Mouse (Mus musculus) T-helper 1 cell (primary cell): Measurements from ENCODE around the gene Olfr288.

Source experiments
- in situ Hi-C: fragments of 300-600 bp; cut with MboI, MseI; formaldehyde crosslinking; loops from one replicate; pipeline ENCODE4 v1.15.1; 2025; ENCODE audit warnings: high pct_unique_total_duplicates

Olfr288 gene

GRCm38 (mm10) chr15:98166963-98167644 is 28.2 kb downstream of the Olfr288 start, which contains the start of gene Ccdc184:
Ccdc184 (plus strand) TSS chr15:98167158.
- in situ Hi-C loops: no loop called here

GRCm38 (mm10) chr15:98165525-98165924 is 29.8 kb downstream of the Olfr288 start, which contains the start of gene Asb8:
Asb8 (minus strand) TSS chr15:98165625.
- in situ Hi-C loops: no loop called here

DNA sequence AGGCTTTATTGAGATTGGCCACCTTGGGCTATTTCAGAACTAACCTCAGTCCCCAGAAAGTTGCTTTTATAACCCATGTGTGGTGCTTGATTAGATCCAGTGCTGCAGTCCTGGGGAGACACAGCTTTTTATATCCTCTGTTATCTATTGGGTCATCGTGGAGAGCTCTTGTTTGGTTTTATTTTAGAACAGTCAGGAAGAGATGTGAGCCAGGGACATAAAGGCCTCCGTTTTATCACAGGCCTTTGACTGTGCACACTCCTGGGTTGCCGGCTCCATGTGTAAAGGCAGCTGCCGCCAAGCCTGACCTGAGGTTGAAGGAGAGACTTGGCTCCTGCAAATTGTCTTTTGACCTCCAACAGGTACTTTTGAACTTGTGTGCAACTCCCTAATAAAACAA is 32.8 kb downstream of the Olfr288 start:
- in situ Hi-C loops: no loop called here

DNA sequence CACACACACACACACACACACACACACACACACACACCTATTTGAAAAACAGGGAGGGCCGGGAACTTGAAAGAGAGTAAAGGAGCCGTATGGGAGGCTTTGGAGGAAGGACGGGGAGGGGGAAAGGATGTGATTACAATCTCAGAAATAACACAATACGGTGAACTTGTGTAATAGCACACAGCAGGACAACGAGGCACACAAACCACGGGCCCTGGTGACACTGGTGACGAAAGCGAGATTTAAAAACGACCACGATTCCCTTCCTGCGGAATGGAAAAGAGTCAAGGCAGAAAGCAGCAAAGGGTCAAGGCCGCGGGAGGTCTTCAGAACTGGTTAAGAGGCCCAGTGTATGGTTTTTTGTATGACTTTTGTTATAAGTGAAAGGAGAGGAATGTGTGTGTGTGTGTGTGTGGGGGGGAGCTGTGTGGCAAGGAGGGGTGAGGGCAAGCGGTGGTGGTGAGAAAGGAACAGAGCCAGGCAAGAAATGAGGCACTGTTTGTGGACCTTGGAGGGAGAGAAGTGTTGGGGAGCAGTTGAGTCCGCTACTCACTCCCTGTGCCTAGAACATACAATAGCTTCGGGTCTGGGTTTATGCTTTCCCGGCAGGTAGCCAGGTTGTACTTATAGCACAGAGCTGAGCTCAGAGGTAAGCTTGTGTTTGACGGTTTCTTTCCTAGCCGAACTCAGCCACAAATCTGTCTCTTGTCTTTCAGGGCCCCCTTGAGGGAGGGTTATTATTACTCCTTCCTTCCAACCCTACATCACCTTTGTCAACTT is 34.1 kb downstream of the Olfr288 start:
- in situ Hi-C loops: no loop called here

GRCm38 (mm10) chr15:98157253-98157652 is 38.1 kb downstream of the Olfr288 start:
- in situ Hi-C loops: no loop called here

DNA sequence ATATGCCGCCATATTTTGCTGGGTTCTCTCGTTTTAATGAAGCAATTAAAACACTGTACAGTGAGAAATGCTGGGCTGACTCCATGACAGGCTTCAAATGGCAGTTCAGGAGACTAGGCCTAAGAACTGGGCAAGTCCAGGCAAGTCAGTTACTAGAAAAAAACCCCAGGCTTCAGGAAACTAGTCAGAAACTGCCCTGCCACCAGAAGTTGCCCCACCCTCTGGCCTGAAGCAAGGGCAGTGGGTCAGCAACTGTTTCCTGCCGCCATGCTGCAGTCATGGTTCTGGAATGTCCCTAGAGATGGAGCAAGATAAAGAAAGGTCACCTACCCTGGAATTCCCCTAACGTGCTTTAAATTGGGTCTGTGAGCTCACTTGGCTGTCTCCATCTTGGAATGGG is 39.4 kb downstream of the Olfr288 start:
- in situ Hi-C loops: no loop called here

DNA sequence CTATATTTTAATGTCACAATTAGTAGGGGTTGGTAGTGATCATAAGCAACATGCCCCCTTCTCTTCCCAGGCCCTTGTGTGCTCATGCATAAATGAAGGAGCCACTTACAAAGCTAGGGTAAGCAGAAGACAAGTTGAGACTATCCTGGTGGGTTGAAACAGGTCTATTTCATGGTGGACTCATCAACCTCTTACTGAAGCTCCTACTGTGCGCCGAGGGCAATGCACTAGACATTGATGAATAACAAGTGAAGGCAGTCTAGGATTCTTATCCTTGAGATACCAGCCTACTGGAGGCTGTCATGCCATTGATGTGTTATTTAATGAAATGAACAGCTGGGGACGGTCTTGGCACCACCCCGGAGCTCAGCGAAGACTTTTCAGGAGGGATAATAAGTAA is 40.1 kb downstream of the Olfr288 start:
- in situ Hi-C loops: no loop called here

GRCm38 (mm10) chr15:98154631-98155030 is 40.7 kb downstream of the Olfr288 start:
- in situ Hi-C loops: loop anchor here (5.0 kb wide), 1 partner anchor 62 kb away; the partner anchor contains the start of genes Pfkm and Senp1

DNA sequence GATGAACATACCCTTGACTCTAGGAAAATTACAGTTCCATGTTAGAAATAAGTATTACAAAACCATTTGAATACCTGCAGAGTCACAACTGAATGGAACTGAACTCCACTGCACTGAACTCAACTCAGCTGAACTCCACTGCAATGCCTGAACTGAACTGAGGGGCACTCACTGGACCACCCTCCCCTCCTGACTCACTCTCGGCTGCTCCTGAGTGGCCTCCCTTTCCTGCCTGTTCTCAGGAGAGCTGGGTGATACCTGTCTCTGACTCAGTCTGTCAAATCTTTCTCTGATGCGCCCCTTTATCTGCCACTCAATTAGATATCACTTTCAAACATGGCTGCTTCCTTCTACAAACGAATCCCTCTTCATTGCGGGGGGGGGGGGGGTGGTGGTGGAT is 41.2 kb downstream of the Olfr288 start:
- in situ Hi-C loops: loop anchor here (5.0 kb wide), 1 partner anchor 62 kb away; the partner anchor contains the start of genes Pfkm and Senp1

DNA sequence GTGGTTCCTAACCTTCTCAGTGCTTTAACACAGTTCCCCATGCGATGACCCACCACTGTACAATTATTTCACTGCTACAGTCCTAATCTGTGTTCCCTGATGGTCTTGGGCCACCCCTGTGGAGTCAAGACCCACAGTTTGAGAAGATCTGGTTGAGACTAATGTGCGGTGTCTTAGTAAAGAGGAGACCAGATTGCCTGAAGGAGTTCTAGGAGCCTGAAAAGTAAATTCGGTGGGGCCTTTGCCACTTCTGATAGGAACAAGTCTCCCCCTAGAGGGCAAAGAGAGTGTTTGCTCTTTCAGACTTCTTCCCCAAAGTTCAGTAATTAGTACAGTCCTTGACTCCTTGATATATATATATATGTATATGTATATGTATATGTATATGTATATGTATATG is 41.7 kb downstream of the Olfr288 start:
- in situ Hi-C loops: loop anchor here (5.0 kb wide), 1 partner anchor 61 kb away; the partner anchor contains the start of genes Pfkm and Senp1

- in situ Hi-C loops: loop anchor here (5.0 kb wide), 1 partner anchor 61 kb away; the partner anchor contains the start of genes Pfkm and Senp1
These were observed 42.4 kb downstream of the Olfr288 start for GRCm38 (mm10) chr15:98152916-98153315.

DNA sequence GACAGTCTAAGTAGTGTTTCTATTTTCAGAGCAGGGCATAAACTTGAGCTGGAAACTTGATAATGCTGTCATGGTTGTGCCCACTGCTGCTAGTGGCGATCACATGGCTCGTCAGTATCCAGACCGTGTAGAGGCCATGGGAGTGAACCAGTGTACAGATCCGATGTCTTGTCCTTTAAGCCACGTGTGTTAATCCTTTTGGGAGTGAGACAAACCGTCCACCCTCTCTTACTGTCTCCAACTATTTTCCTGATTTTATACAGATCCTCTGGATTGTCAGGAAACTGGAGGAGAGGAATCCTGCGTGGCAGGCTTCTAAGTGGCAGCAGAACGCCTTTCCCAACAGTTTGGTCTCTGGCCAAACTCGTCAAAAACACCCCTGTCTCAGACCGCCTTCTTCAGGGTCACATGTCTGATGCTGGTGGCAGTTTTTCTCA is 46.2 kb downstream of the Olfr288 start:
- in situ Hi-C loops: no loop called here

DNA sequence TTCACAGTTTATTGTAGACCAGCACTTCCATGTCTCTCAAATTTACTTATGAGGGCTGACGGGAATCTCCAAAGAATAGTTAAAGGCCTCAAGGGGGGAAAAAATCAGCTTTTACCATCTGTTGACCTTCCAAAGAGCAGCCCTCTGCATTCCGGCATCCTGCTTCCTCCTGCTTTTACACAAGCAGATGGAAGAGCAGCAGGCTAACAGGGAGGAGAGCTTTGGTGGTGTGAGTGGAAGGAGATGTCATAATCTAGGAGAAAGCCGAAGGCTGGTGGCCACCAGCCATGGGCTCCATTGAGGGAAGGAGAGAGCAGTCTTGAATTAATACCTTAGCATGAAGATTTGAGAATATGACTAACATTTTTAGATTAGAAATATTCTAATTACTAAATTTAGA is 47.0 kb downstream of the Olfr288 start:
- in situ Hi-C loops: no loop called here

GRCm38 (mm10) chr15:98145559-98146181 is 49.7 kb downstream of the Olfr288 start:
- in situ Hi-C loops: no loop called here

- in situ Hi-C loops: no loop called here
These were observed 50.4 kb downstream of the Olfr288 start for GRCm38 (mm10) chr15:98144861-98145507.

GRCm38 (mm10) chr15:98142515-98142914 is 52.8 kb downstream of the Olfr288 start:
- in situ Hi-C loops: no loop called here

DNA sequence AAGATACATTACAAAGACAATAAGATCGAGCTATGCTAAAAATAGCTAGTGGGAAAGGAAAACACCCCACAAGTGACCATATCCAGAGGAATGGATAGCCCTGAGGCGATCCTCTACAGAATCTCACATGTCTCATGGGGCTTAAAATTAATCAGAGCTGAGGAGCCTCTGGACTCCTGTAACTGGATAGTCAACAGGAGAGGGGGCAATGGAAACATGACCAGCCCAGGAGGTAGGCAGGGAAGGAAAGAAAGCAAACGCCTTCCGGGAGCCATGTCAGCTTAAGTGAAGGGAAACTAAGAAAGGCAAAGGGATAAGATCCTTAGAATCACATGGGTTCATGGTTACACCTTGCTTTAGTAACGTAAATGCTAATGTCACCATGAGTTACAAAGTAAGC is 54.5 kb downstream of the Olfr288 start:
- in situ Hi-C loops: no loop called here

- in situ Hi-C loops: loop anchor here (5.0 kb wide), 1 partner anchor 452 kb away; no protein-coding TSS in a partner anchor
These were observed 55.6 kb downstream of the Olfr288 start for GRCm38 (mm10) chr15:98139763-98140162.

DNA sequence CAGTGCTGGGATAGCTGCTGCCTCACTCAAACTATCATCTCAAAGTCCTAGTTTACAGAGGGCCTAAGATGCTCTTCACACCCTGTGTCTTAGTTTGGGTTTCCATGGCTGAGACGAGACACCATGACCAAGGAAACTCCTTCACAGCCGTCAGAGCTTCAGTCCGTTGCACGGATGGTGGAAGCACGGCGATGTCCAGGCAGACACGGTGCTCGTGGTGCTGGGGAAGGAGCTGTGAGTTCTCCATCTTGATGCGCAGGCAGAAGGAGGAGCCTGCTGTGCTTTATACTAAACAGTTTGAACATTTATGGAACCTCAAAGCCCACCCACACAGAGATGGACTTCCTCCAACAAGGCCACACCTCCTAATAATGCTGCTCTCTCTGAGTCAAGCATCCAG is 58.5 kb downstream of the Olfr288 start:
- in situ Hi-C loops: loop anchor here (5.0 kb wide), 1 partner anchor 450 kb away; no protein-coding TSS in a partner anchor
